Mouse (Mus musculus): Measurements from ENCODE around the gene Casp14.

DNA sequence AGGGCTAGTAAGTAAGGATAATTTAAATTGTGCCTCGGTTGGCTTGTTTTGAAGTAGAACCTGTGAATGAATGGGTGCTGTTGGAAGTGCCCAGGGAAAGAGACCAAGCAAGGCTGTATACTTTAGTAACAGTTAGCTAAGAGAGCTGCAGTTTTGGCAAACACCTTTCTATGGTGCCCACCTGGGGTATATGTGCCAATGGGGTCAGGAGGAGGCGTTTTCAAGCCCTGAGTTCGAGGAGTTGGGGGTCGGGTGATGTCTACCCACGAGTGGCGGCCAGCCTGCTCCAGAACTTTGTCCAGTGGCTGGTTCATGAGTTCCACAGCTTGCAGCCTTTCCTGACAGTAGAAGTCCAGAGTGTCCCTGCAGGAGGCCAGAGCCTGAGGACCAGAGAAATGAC lies 30.9 kb upstream of the Casp14 start:
- TF ChIP-seq FLI1 (IDR thresholded peaks at IDR 0.05; ENCODE audit: low read length) (no peak), GATA1 (IDR thresholded peaks at IDR 0.05; ENCODE audit: borderline replicate concordance, low read length) (no peak)
